Mouse (Mus musculus): ENCODE results near the gene Kctd18. TPM values are rescaled to one million over a fixed set of nuclear protein-coding genes. Genes with fewer than 3 reads are reported as not detected.
A peak's percentile ranks its signal among the peaks of the same experiment; 100 is the strongest.

Gene Kctd18
- polyA plus RNA-seq, 1 experiment from 2014 or later: 25.4 TPM

DNA sequence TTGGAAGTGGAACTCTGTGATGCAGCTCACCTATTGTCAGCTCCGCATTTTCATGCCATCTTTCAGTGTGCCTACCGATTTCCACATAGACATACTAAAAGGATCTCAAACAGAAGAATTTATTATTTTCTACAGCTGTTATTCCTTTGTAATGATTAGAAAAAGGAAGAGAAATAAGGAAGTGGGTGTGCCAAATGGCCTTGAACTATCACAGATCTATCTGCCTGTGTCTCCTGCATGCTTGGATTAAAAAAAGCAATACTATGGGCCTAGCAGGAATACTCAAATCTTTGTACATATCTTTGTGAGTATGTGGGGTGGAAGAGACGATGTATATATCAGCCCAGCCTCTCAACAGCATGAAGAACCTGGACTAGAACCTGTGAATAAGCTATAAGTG is 41.9 kb downstream of the Kctd18 start:
- Histone ChIP-seq H3K4me1 (no peaks in the 10 kb centered on the region), H3K27ac (replicated peaks) (no peak overlapping the region), H3K36me3 (no peaks in the 10 kb centered on the region), H3K9me3 (replicated peaks) (no peaks in the 10 kb centered on the region), H3K4me2 (no peak overlapping the region), H3K9ac (replicated peaks) (no peak overlapping the region), H3K27me3 (replicated peaks) (no peaks in the 10 kb centered on the region), H3K4me3 (replicated peaks) (no peak overlapping the region)
- WGBS: 96% methylated on average over 3 of the region's 3 CpGs
- ATAC-seq (ENCODE audit: low FRiP score): no peak

DNA sequence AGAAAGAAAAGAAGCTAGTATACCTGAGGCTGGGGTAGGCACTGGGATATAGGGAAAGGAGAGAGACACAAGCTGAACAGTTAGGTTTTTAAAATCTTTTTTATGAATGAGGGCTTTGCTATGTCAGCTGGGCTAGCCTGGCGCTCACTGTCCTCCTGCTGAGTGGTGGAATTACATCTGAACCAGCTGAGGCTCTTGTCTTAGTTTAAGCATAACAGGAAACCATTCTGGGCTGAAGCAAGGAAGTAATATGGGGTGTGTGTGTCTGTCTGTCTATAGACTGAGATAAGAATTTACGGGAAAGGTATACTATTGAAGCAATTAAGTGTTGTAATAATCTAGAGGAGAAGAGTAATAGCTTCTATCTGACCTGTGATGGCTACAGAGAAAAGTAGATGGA is 47.2 kb downstream of the Kctd18 start:
- no peak for ATAC-seq (ENCODE audit: low FRiP score)
- WGBS: 83% methylated on average over 2 of the region's 2 CpGs
- Histone ChIP-seq H3K4me1 (peaks cover 11% of the 10 kb centered on the region), H3K36me3 (peaks cover 4% of the 10 kb centered on the region; the same call in 1 of the 2 replicates), H3K27me3 (replicated peaks) (no peaks in the 10 kb centered on the region), H3K4me3 (replicated peaks) (no peak overlapping the region), H3K9me3 (replicated peaks) (no peaks in the 10 kb centered on the region), H3K9ac (replicated peaks) (no peak overlapping the region), H3K27ac (replicated peaks) (no peak overlapping the region), H3K4me2 (no peak overlapping the region)

DNA sequence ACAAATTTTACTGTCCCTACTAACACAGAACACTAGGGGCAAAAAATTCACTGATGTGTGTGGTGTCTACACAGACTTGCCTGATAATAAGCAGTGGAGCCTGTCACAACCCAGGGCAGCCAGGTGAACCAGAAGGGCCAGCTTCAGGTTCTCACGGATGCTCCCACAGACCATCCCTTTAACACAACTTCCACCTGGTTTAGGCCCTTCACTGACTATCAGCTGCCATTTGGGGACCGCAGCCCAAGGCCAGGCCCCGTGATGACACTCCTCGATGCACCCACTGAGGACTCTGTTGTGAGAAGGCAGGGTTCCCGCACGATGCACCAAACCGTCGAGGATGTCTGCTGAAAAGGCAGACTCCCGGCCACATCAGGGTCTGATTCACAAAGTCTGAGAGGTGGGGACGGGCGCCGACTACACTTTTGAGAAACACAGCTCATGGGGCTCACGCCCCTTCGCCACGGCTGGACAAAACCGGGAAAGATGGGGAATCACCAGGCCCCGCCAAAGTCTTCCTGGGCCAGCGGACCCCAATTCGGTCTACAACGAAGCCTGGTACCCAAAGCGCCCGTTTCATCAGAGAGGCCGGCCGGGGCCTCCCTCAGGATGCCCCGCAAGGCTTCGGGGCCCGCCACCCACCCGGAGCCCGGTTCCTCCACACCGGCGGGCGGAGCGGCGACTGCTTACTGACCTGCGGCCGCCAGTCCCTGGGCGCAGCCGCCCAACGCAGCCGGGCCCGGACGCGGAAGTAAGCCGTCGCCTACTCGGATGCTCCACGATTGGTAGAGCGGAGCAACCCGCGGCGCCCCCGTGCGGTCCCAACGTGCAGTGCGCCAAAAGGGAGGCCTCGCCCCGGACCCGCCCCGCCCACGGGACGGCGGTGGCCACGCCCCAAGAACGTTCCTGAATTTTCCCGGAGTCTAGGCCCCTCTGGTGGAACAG is 49.2 kb downstream of the Kctd18 start:
- Histone ChIP-seq H3K27ac (replicated peaks) (peak overlapping the region; percentile 87), H3K9me3 (replicated peaks) (no peaks in the 10 kb centered on the region), H3K4me1 (peaks cover 11% of the 10 kb centered on the region), H3K27me3 (replicated peaks) (no peaks in the 10 kb centered on the region), H3K4me2 (peak overlapping the region; percentile 87), H3K9ac (replicated peaks) (peak overlapping the region; percentile 95), H3K36me3 (peaks cover 4% of the 10 kb centered on the region), H3K4me3 (replicated peaks) (peak overlapping the region; percentile 87)
- under 1% methylated on average over 65 of the region's 65 CpGs for WGBS
- peak; percentile 98 for ATAC-seq (ENCODE audit: low FRiP score)

DNA sequence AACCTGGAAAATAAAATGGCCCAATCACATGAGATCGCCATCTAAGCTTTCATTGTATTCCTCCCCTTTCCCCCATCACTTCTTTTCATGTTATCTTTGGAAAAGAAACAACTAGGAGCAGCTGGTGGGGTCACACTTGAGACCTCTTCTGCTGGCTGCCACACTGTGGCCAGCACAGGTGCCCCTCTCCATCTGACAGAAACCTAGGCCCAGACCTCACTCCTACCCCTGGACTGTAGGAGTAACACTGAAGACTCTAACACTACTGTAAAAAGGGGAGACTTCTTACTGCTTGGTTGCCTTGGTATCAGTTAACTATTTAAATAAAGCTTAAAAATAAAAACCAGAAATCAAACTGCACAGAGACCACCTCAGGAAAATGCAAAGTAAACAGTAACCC is 63.0 kb downstream of the Kctd18 start:
- no peak overlapping the region for H3K4me3 ChIP-seq (replicated peaks)
- no peak overlapping the region for H3K27ac ChIP-seq (replicated peaks)
- H3K4me1 ChIP-seq: no peaks in the 10 kb centered on the region
- WGBS: 81% methylated on average over 1 of the region's 1 CpGs
- no peaks in the 10 kb centered on the region for H3K27me3 ChIP-seq (replicated peaks)
- no peaks in the 10 kb centered on the region for H3K9me3 ChIP-seq (replicated peaks)
- no peak overlapping the region for H3K4me2 ChIP-seq
- peaks cover 25% of the 10 kb centered on the region for H3K36me3 ChIP-seq
- H3K9ac ChIP-seq (replicated peaks): no peak overlapping the region
- ATAC-seq (ENCODE audit: low FRiP score): no peak

DNA sequence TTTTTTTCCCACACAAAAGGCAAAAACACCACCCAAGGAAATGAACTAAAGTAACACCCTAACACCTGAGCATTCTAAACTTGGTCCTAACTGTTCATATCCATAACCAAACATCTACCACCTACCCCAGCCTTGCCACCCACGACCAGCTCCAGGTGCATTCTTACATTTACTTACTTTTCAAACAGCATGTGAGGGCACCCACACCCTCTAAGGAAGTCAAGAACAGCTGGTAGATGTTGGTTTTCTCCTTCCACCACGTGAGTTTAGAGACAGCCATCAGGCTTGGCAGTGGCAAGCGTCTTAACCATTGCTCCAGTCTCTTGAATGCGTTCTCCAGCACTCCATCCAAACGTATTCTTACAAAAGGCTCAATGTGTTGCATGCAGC is 64.4 kb downstream of the Kctd18 start:
- H3K4me3 ChIP-seq (replicated peaks): no peak overlapping the region
- H3K9ac ChIP-seq (replicated peaks): no peak overlapping the region
- WGBS: 93% methylated on average over 5 of the region's 5 CpGs
- no peak for ATAC-seq (ENCODE audit: low FRiP score)
- peaks cover 23% of the 10 kb centered on the region for H3K36me3 ChIP-seq
- H3K27ac ChIP-seq (replicated peaks): no peak overlapping the region
- H3K27me3 ChIP-seq (replicated peaks): no peaks in the 10 kb centered on the region
- H3K4me1 ChIP-seq: no peaks in the 10 kb centered on the region
- no peaks in the 10 kb centered on the region for H3K9me3 ChIP-seq (replicated peaks)
- no peak overlapping the region for H3K4me2 ChIP-seq

DNA sequence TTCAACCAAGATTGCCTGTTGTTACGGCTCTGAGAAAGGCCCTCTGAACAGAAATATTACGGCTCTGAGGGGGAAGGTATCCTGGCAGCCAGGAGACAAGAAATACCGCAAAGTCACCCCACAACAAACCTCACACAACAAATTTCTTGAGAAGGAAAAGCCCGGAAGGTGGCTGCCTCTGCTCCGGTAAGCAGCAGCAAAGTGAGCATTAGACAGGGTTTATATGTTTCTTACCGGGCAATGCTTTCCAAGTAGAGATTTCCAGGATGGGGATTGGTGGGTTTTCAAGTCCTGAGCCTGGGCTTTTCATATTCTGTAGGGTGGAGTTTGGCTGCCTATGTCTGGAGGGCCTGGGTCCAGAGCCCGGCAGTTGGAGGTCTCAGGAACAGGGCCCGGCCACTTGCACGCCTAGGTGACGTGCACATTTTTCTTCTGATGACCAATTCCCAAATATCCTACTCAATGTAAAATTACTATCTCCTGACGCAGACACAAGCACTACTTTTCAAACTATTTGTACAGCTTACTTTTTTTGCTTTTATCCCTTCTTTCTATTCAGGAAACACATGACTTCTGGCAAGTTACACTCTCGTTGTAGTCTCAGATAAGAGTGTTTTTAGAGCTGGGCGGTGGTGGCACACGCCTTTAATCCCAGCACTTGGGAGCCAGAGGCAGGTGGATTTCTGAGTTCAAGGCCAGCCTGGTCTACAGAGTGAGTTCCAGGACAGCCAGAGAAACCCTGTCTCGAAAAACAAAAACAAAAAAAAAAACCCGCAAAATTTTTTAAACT is 65.0 kb downstream of the Kctd18 start:
- 92% methylated on average over 16 of the region's 16 CpGs for WGBS

DNA sequence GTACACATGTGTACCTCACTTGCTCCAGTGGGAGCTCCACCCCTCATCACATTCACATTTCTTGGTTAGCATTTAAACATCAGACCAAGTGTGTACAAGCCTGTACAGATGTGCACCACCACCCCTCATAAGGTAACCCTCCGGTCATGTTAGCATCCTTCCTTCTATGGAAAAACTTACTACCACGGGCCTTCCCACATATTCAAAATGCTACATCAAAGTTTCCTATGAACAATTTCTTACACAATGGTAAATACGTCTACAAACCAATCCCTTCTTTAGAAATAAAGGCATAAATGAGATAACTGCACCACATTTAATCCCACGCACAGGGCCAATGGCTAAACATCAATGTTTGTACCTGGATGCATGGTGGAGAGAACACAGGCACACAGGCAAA is 66.2 kb downstream of the Kctd18 start:
- H3K4me2 ChIP-seq: no peak overlapping the region
- 97% methylated on average over 4 of the region's 4 CpGs for WGBS
- H3K9ac ChIP-seq (replicated peaks): no peak overlapping the region
- no peak for ATAC-seq (ENCODE audit: low FRiP score)
- H3K4me3 ChIP-seq (replicated peaks): no peak overlapping the region
- H3K36me3 ChIP-seq: peaks cover 18% of the 10 kb centered on the region
- H3K9me3 ChIP-seq (replicated peaks): no peaks in the 10 kb centered on the region
- H3K27ac ChIP-seq (replicated peaks): no peak overlapping the region
- H3K27me3 ChIP-seq (replicated peaks): no peaks in the 10 kb centered on the region
- no peaks in the 10 kb centered on the region for H3K4me1 ChIP-seq

More for the DNA sequence above, 65.0 kb downstream of the Kctd18 start:
- H3K4me2 ChIP-seq: no peak overlapping the region
- H3K9ac ChIP-seq (replicated peaks): no peak overlapping the region
- H3K27me3 ChIP-seq (replicated peaks): no peaks in the 10 kb centered on the region
- ATAC-seq (ENCODE audit: low FRiP score): no peak
- no peaks in the 10 kb centered on the region for H3K4me1 ChIP-seq
- no peak overlapping the region for H3K4me3 ChIP-seq (replicated peaks)
- no peaks in the 10 kb centered on the region for H3K9me3 ChIP-seq (replicated peaks)
- H3K36me3 ChIP-seq: peaks cover 19% of the 10 kb centered on the region
- H3K27ac ChIP-seq (replicated peaks): no peak overlapping the region

DNA sequence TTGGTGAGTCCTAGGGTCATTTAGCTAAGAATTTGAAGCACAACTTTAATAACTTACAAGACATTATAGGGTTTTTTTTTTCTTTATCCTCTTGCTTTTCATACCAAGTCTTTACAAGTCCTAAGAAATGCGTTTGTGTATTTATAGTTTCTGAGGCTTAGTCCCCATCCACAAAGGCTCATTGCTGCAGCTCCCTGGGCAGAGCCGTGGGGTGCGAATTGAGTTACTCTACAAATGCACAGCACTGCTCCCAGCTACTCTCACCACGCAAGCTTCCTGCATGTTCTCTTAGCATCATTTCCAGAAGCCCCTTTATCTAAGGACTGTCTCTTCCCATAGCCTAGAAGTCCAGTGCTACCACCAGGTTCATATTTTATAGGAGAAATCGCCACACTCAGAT is 69.0 kb downstream of the Kctd18 start:
- no peak for ATAC-seq (ENCODE audit: low FRiP score)
- Histone ChIP-seq H3K4me3 (replicated peaks) (no peak overlapping the region), H3K9ac (replicated peaks) (no peak overlapping the region), H3K4me2 (no peak overlapping the region), H3K9me3 (replicated peaks) (no peaks in the 10 kb centered on the region), H3K27ac (replicated peaks) (no peak overlapping the region), H3K4me1 (no peaks in the 10 kb centered on the region), H3K27me3 (replicated peaks) (no peaks in the 10 kb centered on the region), H3K36me3 (peaks cover 8% of the 10 kb centered on the region; the same call in 1 of the 2 replicates)
- WGBS: 64% methylated on average over 5 of the region's 5 CpGs

DNA sequence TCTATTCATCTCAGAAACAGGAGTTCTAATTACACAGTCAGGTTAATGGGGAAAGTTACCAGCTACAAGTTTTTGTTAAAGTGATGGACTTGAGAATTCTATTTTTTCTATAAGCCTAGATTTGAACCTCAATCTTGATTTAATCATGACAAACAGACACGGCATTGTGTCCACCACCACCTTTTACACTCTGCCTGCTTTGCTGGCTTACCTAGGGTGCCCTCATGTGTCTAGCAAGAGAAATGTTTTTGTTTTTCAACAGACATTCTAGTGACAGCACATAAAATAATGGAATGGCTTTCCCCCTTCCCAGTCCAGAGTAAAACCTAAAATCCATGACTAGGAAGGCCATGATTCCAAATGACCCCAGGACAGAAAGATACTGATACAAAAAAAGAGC is 69.6 kb downstream of the Kctd18 start:
- H3K9me3 ChIP-seq (replicated peaks): no peaks in the 10 kb centered on the region
- no peaks in the 10 kb centered on the region for H3K27me3 ChIP-seq (replicated peaks)
- H3K9ac ChIP-seq (replicated peaks): no peak overlapping the region
- H3K36me3 ChIP-seq: peaks cover 4% of the 10 kb centered on the region; the same call in 1 of the 2 replicates
- no peak overlapping the region for H3K4me3 ChIP-seq (replicated peaks)
- 8% methylated on average over 1 of the region's 1 CpGs for WGBS
- no peak for ATAC-seq (ENCODE audit: low FRiP score)
- H3K4me1 ChIP-seq: no peaks in the 10 kb centered on the region
- H3K4me2 ChIP-seq: no peak overlapping the region
- no peak overlapping the region for H3K27ac ChIP-seq (replicated peaks)

DNA sequence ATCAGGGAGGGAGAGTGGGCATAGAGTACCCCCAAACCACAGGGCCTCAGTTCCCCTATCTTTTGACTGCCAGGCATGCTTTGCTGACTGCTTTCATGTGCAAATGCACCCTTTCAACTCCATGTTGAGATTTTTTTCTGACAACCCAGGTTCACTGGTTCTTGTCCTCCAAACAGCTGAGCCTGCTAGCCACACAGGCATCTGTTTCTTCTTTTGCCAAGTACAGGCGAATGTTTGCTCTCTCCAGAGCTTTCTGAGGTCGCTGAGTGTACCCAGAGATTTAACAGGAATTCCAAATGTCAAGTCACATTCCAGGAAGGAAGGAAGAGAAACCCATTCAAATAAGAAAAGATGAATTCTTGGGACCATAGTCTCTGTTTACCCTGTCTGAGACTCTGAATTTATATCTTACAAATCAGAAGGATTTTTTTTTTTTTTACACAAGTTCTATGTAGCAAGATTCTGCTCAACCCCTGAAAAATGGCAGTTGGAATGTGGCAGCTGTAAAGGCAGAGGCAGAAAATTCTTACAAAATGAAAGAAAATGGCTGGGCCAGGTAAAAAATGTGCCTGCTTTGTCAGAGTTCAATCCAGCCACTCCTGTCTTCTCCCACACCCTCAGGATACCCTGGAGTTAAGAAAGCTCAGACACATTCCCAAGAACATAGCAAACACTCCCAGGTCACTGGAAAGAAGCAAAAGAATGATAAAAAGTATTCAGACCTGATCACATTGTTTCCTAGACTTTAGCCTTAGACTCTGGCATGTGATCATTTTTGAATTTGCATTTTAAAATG is 71.0 kb downstream of the Kctd18 start:
- 49% methylated on average over 2 of the region's 2 CpGs for WGBS
- no peaks in the 10 kb centered on the region for H3K4me1 ChIP-seq

DNA sequence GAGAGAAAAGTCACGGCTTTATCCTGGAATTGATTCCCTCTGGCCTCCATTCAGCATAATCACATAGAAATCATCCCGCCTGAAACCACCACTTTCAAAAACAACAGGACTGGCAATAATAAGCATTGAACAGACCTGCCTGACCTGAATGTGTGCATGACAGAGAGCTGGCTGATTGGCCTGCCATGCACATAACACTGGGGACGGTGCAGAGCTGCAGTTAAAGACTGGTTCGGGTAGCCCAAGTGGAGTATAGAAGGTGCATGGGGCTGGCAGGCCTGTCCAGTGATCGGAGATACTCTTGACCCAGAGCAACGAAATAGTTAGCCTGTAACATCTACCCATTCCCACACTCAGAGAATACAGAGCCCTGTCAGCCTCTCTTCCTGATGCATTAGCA is 76.5 kb downstream of the Kctd18 start:
- Histone ChIP-seq H3K9ac (replicated peaks) (no peak overlapping the region), H3K9me3 (replicated peaks) (no peaks in the 10 kb centered on the region), H3K27ac (replicated peaks) (no peak overlapping the region), H3K4me1 (peaks cover 19% of the 10 kb centered on the region), H3K36me3 (peaks cover 21% of the 10 kb centered on the region), H3K4me3 (replicated peaks) (no peak overlapping the region), H3K4me2 (no peak overlapping the region), H3K27me3 (replicated peaks) (no peaks in the 10 kb centered on the region)
- ATAC-seq (ENCODE audit: low FRiP score): no peak
- WGBS: 79% methylated on average over 6 of the region's 6 CpGs

More for the DNA sequence above, 71.0 kb downstream of the Kctd18 start:
- Histone ChIP-seq H3K4me3 (replicated peaks) (no peak overlapping the region), H3K9ac (replicated peaks) (no peak overlapping the region), H3K9me3 (replicated peaks) (no peaks in the 10 kb centered on the region), H3K27ac (replicated peaks) (no peak overlapping the region), H3K4me2 (no peak overlapping the region), H3K27me3 (replicated peaks) (no peaks in the 10 kb centered on the region), H3K36me3 (peaks cover 14% of the 10 kb centered on the region)
- no peak for ATAC-seq (ENCODE audit: low FRiP score)
